Mouse (Mus musculus) neural tube, embryonic 10.5 days (tissue): ENCODE data around the gene Hcn3.

ENCODE experiments used
- DNase-seq: peaks from one replicate; pipeline ENCODE4 v3.0.0-alpha.2; 2017; ENCODE audit warnings: low spot score; ENCODE audit errors: extremely low spot score

Gene Hcn3

GRCm38 (mm10) chr3:89147101-89147978 is 12.7 kb downstream of the Hcn3 start:
- DNase-seq = no peak

GRCm38 (mm10) chr3:89145566-89145965 is 14.4 kb downstream of the Hcn3 start:
- DNase-seq = no peak

- no peak for DNase-seq
Observed at GRCm38 (mm10) chr3:89144821-89145220, 15.2 kb downstream of the Hcn3 start.

- DNase-seq = no peak
Observed at GRCm38 (mm10) chr3:89136365-89136764, 23.6 kb downstream of the Hcn3 start.

GRCm38 (mm10) chr3:89135958-89136357 is 24.0 kb downstream of the Hcn3 start, which contains the start of gene Pklr:
Gene Pklr, plus strand, starts transcription at chr3:89136142.
- DNase-seq = no peak

- DNase-seq = no peak
Observed at GRCm38 (mm10) chr3:89133752-89134151, 26.2 kb downstream of the Hcn3 start.

GRCm38 (mm10) chr3:89133063-89133450 is 26.9 kb downstream of the Hcn3 start:
- no peak for DNase-seq

- DNase-seq = peak; percentile 43
Observed at GRCm38 (mm10) chr3:89132285-89133062, 27.5 kb downstream of the Hcn3 start.

GRCm38 (mm10) chr3:89131816-89132215 is 28.2 kb downstream of the Hcn3 start:
- DNase-seq = no peak

GRCm38 (mm10) chr3:89129908-89130307 is 30.1 kb downstream of the Hcn3 start:
- no peak for DNase-seq

GRCm38 (mm10) chr3:89125981-89126380 is 34.0 kb downstream of the Hcn3 start:
- no peak for DNase-seq

- DNase-seq = no peak
Observed at GRCm38 (mm10) chr3:89124241-89124640, 35.8 kb downstream of the Hcn3 start.

- no peak for DNase-seq
Observed at GRCm38 (mm10) chr3:89123313-89123712, 36.7 kb downstream of the Hcn3 start.

- no peak for DNase-seq
Observed at GRCm38 (mm10) chr3:89115522-89115921, 44.5 kb downstream of the Hcn3 start.

GRCm38 (mm10) chr3:89113058-89113457 is 46.9 kb downstream of the Hcn3 start:
- DNase-seq = no peak

- DNase-seq = no peak
Observed at GRCm38 (mm10) chr3:89108146-89108545, 51.9 kb downstream of the Hcn3 start.

GRCm38 (mm10) chr3:89107545-89107944 is 52.5 kb downstream of the Hcn3 start:
- DNase-seq = no peak

GRCm38 (mm10) chr3:89106881-89107280 is 53.1 kb downstream of the Hcn3 start:
- DNase-seq = no peak

GRCm38 (mm10) chr3:89103291-89103595 is 56.8 kb downstream of the Hcn3 start:
- DNase-seq = no peak

- DNase-seq = no peak
Observed at GRCm38 (mm10) chr3:89102495-89103290, 57.3 kb downstream of the Hcn3 start.

- DNase-seq = peak; percentile 86
Observed at GRCm38 (mm10) chr3:89101812-89102494, 58.0 kb downstream of the Hcn3 start, which contains the start of gene Fdps. Gene Fdps, minus strand, starts transcription at chr3:89101959.
